Mouse (Mus musculus) ES-Bruce4 (cell line): Measurements from ENCODE around the gene Cand2. TPM values are rescaled to one million over a fixed set of nuclear protein-coding genes. Genes with fewer than 3 reads are reported as not detected.

Source experiments
- H3K27ac ChIP-seq: 2 replicates; pipeline ENCODE4 v1.5.1; 2012; ENCODE audit warnings: low read length, inconsistent platforms; ENCODE audit not compliant: insufficient read depth
- H3K27me3 ChIP-seq: 2 replicates; pipeline ENCODE4 v1.6.1; 2012; ENCODE audit warnings: mild to moderate bottlenecking, low read length, inconsistent platforms; ENCODE audit not compliant: control insufficient read depth, poor library complexity, insufficient read depth, severe bottlenecking
- H3K36me3 ChIP-seq: 2 replicates; pipeline ENCODE4 v1.6.1; 2012; ENCODE audit warnings: inconsistent platforms, mild to moderate bottlenecking, low read length, moderate library complexity; ENCODE audit not compliant: control insufficient read depth, poor library complexity, insufficient read depth, severe bottlenecking
- H3K4me1 ChIP-seq: one replicate; pipeline ENCODE4 v1.8.1; 2011; ENCODE audit warnings: low read length; ENCODE audit not compliant: control insufficient read depth, insufficient read depth
- H3K4me3 ChIP-seq: 2 replicates; pipeline ENCODE4 v1.5.1; 2011; ENCODE audit warnings: low read depth, mild to moderate bottlenecking, low read length
- H3K9ac ChIP-seq: 2 replicates; pipeline ENCODE4 v1.6.1; 2012; ENCODE audit warnings: low read depth, mild to moderate bottlenecking, inconsistent platforms; ENCODE audit not compliant: poor library complexity, severe bottlenecking
- H3K9me3 ChIP-seq: replicated peaks from 2 replicates; pipeline ENCODE4 v1.6.1; 2012; ENCODE audit warnings: mild to moderate bottlenecking, low read length, inconsistent platforms; ENCODE audit not compliant: control insufficient read depth, poor library complexity, insufficient read depth, severe bottlenecking
- CTCF ChIP-seq: IDR thresholded peaks from one replicate; pipeline ENCODE4 v1.8.1; 2011; ENCODE audit warnings: low read depth, low read length
- EP300 ChIP-seq: IDR thresholded peaks from 2 replicates; pipeline ENCODE4 v1.6.1; 2011; ENCODE audit warnings: low read depth, low read length; ENCODE audit not compliant: insufficient read depth
- POLR2A ChIP-seq: IDR thresholded peaks from one replicate; pipeline ENCODE4 v1.8.1; 2011; ENCODE audit warnings: low read length; ENCODE audit not compliant: insufficient read depth
- polyA plus RNA-seq: library from polyadenylated mRNA; stranded (reverse); fragments of >200 nt; gene quantifications from 2 replicates; pipeline ENCODE4 v1.2.4, GENCODE M21; 2011; ENCODE audit warnings: low read depth; ENCODE audit not compliant: missing spikeins, insufficient read depth, insufficient read length

Cand2 gene
- polyA plus RNA-seq, 1 experiment: 13.9 TPM

- no peaks in the 10 kb centered on the region for H3K9me3 ChIP-seq
- peak overlapping the region; percentile 10; the same call in 1 of the 2 replicates for H3K9ac ChIP-seq
- peaks cover 10% of the 10 kb centered on the region for H3K36me3 ChIP-seq
- H3K4me1 ChIP-seq: no peaks in the 10 kb centered on the region
- H3K4me3 ChIP-seq: peak overlapping the region; percentile 22
- no peaks in the 10 kb centered on the region for H3K27me3 ChIP-seq
- peak overlapping the region; percentile 23 for H3K27ac ChIP-seq
- TF ChIP-seq CTCF (no peak), POLR2A (no peak), EP300 (no peak)
Measured at GRCm38 (mm10) chr6:115853985-115854384, 79.6 kb downstream of the Cand2 start.

GRCm38 (mm10) chr6:115854432-115854831 lies 80.1 kb downstream of the Cand2 start:
- Histone ChIP-seq H3K27me3 (no peaks in the 10 kb centered on the region), H3K4me1 (no peaks in the 10 kb centered on the region), H3K9ac (no peak overlapping the region), H3K36me3 (peaks cover 6% of the 10 kb centered on the region), H3K4me3 (no peak overlapping the region), H3K27ac (no peak overlapping the region), H3K9me3 (no peaks in the 10 kb centered on the region)
- TF ChIP-seq CTCF: peak; percentile 8
- no peak for TF ChIP-seq EP300

Other genes starting within 250 kb of the Cand2 start
- gene Tsen2, start 229.9 kb upstream of the Cand2 start, polyA plus RNA-seq: 28.4 and 35.7 TPM in 2 replicates
- not detected in 2 replicates for gene Mkrn2os, start 182.0 kb upstream of the Cand2 start, polyA plus RNA-seq
- gene Mkrn2, start 172.6 kb upstream of the Cand2 start, polyA plus RNA-seq: 45.1 and 45.8 TPM in 2 replicates
- gene Raf1, start 97.9 kb upstream of the Cand2 start, polyA plus RNA-seq: 67.7 and 81.1 TPM in 2 replicates
- 12.9 and 16.9 TPM in 2 replicates for gene Tmem40, start 12.1 kb upstream of the Cand2 start, polyA plus RNA-seq
- gene Rpl32, start 34.2 kb downstream of the Cand2 start, polyA plus RNA-seq: 3,790 and 3,890 TPM in 2 replicates
- gene Efcab12, start 63.9 kb downstream of the Cand2 start, polyA plus RNA-seq: 0.88 and 1.1 TPM in 2 replicates
- gene Mbd4, start 78.8 kb downstream of the Cand2 start, polyA plus RNA-seq: 24.7 and 28.0 TPM in 2 replicates
- 13.5 and 17.1 TPM in 2 replicates for gene Ift122, start 78.9 kb downstream of the Cand2 start, polyA plus RNA-seq
- gene Rho, start 157.2 kb downstream of the Cand2 start, polyA plus RNA-seq: 0.46 TPM in 1 of 2 replicates, not detected in the other
- gene H1foo, start 170.4 kb downstream of the Cand2 start, polyA plus RNA-seq: not detected in 2 replicates
- 5.8 and 7.6 TPM in 2 replicates for gene Plxnd1, start 220.5 kb downstream of the Cand2 start, polyA plus RNA-seq